Mouse (Mus musculus) embryo, embryonic 10 days (tissue): Measurements from ENCODE around the gene Rwdd2a.
A peak's percentile ranks its signal among the peaks of the same experiment; 100 is the strongest.
"Not testable (repeated sequence)": the region's sequence is repeated elsewhere in the genome, so short reads cannot be mapped to it uniquely, and the experiment has no call there.

Experiments
- DNase-seq: peaks from one replicate; pipeline ENCODE4 v3.0.0-alpha.2; 2015; ENCODE audit warnings: low spot score

Gene Rwdd2a

DNA sequence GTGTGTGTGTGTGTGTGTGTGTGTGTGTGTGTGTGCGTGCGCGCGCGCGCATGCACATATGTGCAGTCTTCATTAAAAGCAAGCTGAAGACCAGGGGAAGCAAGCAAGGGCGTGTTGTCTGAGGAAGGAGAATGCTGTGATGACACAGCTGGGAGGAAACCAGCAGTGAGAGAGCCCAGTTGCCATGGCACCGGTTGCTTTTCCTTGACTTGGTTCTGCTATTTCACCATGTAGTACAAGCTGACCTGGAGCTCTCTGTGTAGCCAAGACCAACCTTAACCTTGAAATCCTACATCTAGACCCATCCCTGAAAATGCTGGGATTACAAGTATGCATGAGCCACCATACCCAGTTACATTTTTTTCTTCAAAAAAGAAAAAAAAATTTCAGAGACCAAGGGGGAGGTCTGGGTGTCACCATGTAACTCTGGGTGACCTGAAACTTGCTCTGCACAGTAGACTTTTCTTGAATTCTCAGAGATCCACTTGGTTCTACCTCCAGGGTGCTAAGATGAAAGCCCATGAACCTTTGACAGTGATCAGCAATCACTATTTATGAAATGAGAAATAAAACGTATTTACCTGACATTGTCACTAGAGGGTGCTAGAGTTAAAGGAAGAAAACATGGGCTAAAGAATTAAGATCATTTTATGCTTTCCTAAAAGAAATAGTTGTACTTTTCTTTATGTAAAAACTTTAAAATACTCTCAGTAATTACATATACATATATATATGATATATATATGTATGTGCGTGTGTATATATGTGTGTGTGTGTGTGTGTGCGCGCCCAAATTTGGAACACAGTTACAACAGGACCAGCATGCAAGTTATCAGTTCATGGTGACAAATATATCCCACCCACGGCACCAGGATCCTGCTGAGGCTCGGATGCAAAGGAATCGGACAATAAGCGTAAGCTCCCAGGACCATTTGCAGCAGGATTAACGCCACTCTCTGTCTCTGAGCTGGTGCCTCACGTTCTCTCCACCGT lies 21.2 kb downstream of the Rwdd2a start:
- peak; percentile 58 for DNase-seq

DNA sequence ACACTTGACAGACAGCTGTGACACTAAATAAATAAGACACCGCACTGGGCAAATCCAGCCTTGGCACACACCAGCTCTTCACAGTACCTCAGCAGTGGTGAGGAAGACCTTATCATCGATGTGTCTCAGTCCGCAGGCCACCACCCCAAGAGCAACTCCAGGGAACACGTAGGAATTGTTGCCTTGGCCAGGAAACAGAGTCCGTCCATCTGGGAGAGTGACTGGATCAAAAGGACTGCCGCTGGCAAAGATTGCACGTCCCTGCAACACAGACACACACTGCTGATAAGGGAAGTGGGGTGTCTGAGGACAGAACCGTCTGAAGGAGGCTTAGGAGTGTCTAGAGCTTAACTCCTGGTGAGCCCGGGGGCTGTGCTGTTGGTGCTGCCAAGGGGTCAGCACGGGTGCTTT lies 22.6 kb downstream of the Rwdd2a start:
- not testable (repeated sequence) for DNase-seq

DNA sequence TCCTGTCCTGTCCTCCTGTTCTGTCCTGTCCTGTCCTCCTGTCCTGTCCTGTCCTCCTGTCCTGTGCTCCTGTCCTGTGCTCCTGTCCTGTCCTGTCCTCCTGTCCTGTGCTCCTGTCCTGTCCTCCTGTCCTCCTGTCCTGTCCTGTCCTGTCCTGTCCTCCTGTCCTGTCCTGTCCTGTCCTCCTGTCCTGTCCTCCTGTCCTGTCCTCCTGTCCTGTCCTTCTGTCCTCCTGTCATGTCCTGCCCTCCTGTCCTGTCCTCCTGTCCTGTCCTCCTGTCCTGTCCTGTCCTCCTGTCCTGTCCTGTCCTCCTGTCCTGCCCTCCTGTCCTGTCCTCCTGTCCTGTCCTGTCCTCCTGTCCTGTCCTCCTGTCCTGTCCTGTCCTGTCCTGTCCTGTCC lies 25.2 kb downstream of the Rwdd2a start:
- not testable (repeated sequence) for DNase-seq

DNA sequence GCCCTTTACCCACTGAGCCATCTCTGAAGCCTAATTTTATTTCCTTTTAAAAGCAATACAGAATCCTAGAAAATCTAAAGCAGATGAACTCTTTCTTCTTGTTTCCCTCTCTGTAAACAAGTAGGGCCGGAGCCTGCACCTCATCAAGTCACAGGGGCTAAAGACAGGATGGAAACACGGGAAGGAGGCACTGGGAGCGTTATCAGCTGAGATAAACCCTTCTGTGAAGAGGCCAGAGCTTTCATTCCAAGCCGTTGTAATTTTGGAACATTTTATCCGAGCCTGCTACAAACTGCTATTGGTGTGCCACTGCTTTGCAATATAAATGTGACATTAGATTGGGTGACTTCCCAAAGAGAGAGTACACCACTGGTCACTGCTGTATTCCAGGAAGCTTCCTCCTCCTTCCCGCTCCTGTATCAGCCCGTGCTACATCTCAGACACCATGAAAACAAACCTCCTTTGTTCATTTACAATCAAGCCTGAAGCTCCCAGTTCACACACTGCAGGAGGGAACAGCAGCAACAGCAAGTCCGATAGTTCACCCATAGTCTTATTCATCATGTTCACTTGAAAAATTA lies 28.0 kb downstream of the Rwdd2a start:
- peak; percentile 13 for DNase-seq

DNA sequence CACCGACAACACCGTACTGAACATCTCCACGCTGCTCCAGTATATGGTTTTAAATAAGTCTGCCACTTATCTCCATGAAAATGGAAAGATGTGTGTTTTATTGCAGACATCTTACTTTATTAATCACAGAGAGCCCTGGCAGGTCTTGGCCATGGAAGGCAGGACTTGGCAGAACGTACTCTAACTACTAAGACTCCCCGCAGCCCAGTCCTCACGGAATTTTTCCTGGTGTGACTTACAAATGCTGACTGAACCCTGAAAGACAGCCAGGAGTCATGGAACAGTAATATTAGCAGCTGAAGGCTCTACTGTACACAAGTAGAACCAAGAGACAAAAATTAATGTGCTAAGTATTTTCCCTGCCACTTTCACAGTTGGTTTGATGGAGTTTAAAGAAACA lies 34.0 kb downstream of the Rwdd2a start:
- DNase-seq = no peak

DNA sequence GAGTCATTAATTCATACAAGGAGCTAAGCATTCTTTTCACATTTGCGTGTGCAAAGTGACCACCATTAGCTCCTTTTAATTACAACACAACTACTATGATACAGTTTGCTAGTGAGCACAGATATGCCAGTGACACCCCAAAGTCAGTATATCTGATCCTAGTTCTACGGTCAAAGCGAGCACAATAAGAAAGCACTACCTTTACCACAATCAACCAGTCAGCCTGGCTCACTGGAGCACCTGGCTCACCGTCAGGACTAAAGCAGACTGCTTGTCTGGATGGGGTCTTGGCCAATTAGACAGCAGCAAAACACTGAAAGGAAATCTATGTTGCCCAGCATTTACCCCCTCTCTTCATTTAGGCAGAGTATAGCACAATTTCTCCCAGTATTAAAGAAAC lies 40.3 kb downstream of the Rwdd2a start:
- no peak for DNase-seq

DNA sequence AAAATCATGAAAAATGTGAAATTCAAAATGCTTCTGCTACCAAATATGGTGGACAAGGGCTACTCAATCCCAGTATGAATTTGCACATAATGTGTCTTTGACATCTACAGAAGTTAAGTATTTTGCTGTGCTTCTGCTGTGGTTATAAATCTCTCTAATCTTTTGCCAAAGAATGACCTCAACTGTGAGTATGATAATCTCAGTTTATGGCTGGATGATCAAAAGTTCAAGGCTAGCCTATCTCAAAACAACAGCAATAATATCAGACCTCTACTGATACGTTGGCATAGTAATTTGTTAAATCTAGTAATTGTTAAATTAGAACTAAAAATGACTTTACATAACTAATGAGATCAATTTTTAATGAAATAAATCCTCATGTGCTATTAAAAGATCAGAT lies 44.0 kb downstream of the Rwdd2a start:
- no peak for DNase-seq

DNA sequence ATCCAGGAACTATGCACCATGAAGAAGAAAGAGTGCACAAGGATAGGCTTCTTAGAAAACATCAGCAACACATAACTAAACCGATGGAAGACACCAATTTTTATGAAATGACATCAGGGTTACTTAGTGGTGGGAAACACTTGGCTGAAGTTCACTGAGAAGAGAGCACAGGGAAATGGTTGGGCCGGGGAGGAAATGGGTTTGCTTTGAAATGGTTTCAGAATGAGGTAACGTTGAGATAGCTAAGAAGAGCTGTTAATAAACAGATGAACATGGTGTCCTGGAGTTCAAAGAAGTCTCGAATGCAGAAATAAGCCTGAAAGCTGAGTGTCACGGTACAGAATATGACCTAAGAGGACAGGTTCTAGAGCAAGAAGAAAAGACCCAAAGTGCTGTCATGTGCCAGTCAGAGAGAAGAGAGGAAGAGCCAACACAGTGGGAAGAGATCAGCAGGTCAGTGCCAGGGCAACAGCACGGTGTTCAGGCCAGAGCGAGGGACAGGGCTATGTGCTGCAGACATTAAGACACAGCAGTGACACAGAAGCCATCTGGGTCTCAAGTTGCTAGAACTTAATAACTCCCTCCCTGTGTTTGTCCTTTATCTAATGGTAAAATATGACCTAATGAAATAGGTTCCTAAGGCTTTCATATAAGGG lies 46.2 kb downstream of the Rwdd2a start:
- no peak for DNase-seq

DNA sequence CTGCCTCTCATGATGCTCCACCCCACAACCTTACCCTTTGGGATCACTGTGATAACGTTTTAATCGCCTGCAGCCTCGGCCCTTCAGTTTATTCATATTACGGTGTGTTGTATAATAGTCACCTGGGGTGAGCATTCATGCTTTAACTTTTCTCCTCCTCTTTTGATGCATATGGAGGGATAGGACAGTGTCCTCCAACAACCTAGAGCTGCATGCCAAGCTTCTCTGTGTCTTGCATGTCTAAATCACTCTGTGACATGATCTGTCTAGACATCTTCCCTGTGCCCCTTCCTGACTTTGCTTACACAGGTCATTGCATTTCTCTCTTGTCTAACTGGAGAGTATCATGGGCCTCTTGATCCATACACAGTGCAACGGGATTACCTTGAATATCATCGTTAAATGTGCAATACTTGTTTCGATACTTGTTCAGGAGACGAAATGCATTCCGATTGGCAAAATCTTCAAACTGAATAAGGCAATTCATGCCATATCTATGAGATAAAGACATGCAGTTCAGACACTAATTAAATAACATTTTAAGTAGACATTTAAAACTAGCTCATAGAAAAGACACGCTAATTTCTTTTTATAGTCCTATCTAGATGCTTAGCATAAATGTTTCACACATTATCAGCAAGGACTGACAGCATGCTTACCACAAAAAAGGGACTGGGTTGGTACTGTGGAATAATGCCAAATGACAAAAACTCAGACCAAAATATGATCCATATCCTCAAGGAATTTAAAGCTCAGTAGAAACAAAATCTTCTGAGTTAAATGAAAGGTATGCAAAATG lies 47.7 kb downstream of the Rwdd2a start:
- no peak for DNase-seq

DNA sequence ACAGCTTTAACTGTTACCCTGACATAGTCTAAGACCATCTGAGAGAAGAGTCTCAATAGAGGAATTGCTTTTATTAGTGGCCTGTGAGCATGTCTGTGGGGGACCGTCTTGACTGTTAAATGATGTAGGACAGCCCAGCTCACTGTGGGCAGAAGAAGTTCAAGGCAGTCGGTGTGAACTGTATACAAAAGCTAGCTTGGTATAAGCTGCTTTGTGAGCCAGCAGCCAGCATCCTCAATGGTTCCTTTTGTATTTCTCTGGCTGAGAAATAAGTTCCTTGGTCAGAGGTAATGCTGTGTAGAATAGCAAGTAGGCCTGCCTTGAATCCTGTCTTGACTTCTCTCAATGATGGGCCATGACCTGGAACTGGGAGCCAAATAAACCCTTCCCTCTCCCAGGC lies 50.3 kb downstream of the Rwdd2a start:
- DNase-seq = no peak

DNA sequence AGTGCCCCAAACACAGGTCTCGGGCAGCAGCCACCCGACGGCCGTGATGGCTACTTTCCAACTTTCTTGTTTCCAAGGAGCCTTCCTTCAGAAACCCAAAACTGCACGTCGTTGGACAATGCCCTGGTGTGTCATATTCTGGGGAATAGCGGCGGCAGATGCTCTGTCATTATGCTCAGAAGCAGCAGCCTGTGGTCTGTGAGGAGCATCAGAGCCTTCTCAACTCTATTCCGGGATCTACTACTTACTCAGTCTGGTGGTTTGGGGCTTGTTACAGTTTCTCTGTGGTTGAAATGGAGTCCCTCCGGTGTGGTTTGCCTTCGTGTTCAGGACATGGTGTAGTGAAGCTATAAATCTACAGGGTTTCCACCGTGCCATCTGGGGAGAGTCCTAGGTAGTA lies 52.2 kb downstream of the Rwdd2a start:
- no peak for DNase-seq
